Mouse (Mus musculus) neural tube, embryonic 10.5 days (tissue): ENCODE measurements around the gene Wipi2.
A peak's percentile ranks its signal among the peaks of the same experiment; 100 is the strongest.

Experiments used
- DNase-seq: peaks from one replicate; pipeline ENCODE4 v3.0.0-alpha.2; 2017; ENCODE audit warnings: low spot score; ENCODE audit errors: extremely low spot score

The Wipi2 gene

GRCm38 (mm10) chr5:142627398-142627797 lies at the start of gene Wipi2:
Wipi2 (plus strand) TSS chr5:142627698.
- no peak for DNase-seq

GRCm38 (mm10) chr5:142578192-142578591 lies 49.3 kb upstream of the Wipi2 start:
- DNase-seq, result no peak

GRCm38 (mm10) chr5:142581517-142581916 lies 46.0 kb upstream of the Wipi2 start:
- peak; percentile 75 for DNase-seq

- no peak for DNase-seq
These were observed 43.8 kb upstream of the Wipi2 start for GRCm38 (mm10) chr5:142583616-142584126.

- DNase-seq, result no peak
These were observed 36.4 kb upstream of the Wipi2 start for GRCm38 (mm10) chr5:142590953-142591616.

- no peak for DNase-seq
These were observed 31.8 kb upstream of the Wipi2 start for GRCm38 (mm10) chr5:142595698-142596097.

- DNase-seq, result no peak
These were observed 30.8 kb upstream of the Wipi2 start for GRCm38 (mm10) chr5:142596723-142597122.

- no peak for DNase-seq
These were observed 29.7 kb upstream of the Wipi2 start for GRCm38 (mm10) chr5:142597648-142598390.

GRCm38 (mm10) chr5:142604379-142604778 lies 23.1 kb upstream of the Wipi2 start:
- DNase-seq, result no peak

- DNase-seq, result no peak
These were observed 22.2 kb upstream of the Wipi2 start for GRCm38 (mm10) chr5:142605288-142605687.

- peak; percentile 51 for DNase-seq
These were observed 19.1 kb upstream of the Wipi2 start, which contains the start of gene Mmd2 for GRCm38 (mm10) chr5:142608259-142608988. Mmd2 (minus strand) TSS chr5:142608800.

- DNase-seq, result no peak
These were observed 18.5 kb upstream of the Wipi2 start for GRCm38 (mm10) chr5:142608989-142609325.

- no peak for DNase-seq
These were observed 17.1 kb upstream of the Wipi2 start for GRCm38 (mm10) chr5:142610362-142610761.

GRCm38 (mm10) chr5:142614513-142614912 lies 13.0 kb upstream of the Wipi2 start:
- no peak for DNase-seq

GRCm38 (mm10) chr5:142615638-142616037 lies 11.9 kb upstream of the Wipi2 start:
- no peak for DNase-seq

GRCm38 (mm10) chr5:142616326-142616725 lies 11.2 kb upstream of the Wipi2 start:
- DNase-seq, result no peak

GRCm38 (mm10) chr5:142619866-142620265 lies 7.6 kb upstream of the Wipi2 start:
- DNase-seq, result peak; percentile 47

GRCm38 (mm10) chr5:142621421-142621820 lies 6.1 kb upstream of the Wipi2 start:
- no peak for DNase-seq

GRCm38 (mm10) chr5:142622134-142622533 lies 5.4 kb upstream of the Wipi2 start:
- no peak for DNase-seq

GRCm38 (mm10) chr5:142623080-142623479 lies 4.4 kb upstream of the Wipi2 start:
- DNase-seq, result no peak

- DNase-seq, result peak; percentile 98
These were observed 1.5 kb downstream of the Wipi2 start for GRCm38 (mm10) chr5:142628726-142629662.
